Mouse (Mus musculus) MEL-GATA-1-ER (cell line): Measurements from ENCODE around the gene Gm10058.
"Not testable (repeated sequence)": the region's sequence is repeated elsewhere in the genome, so short reads cannot be mapped to it uniquely, and the experiment has no call there.

Source experiments
- DNase-seq: peaks from one replicate; pipeline ENCODE4 v3.0.0-alpha.2; 2012; ENCODE audit warnings: low read depth; ENCODE audit errors: extremely low read depth

The Gm10058 gene

GRCm38 (mm10) chrX:27946785-27947184, at the start of gene Gm10058:
TSS of gene Gm10058 (minus strand) at chrX:27946885.
- not testable (repeated sequence) for DNase-seq
